Mouse (Mus musculus) G1E (cell line): Measurements from ENCODE around the gene Clmp.
"Not testable (repeated sequence)": the region's sequence is repeated elsewhere in the genome, so short reads cannot be mapped to it uniquely, and the experiment has no call there.

ENCODE experiments used
- CTCF ChIP-seq: IDR thresholded peaks from 2 replicates; pipeline ENCODE4 v1.5.1; 2012; ENCODE audit warnings: low read depth, low read length, inconsistent platforms, mixed read lengths
- GATA1 ChIP-seq: IDR thresholded peaks from 2 replicates; pipeline ENCODE4 v1.6.1; 2012; ENCODE audit warnings: borderline replicate concordance, low read length, inconsistent platforms, mixed read lengths
- POLR2AphosphoS5 ChIP-seq: IDR thresholded peaks from 2 replicates; pipeline ENCODE4 v1.6.1; 2012; ENCODE audit warnings: low read depth, low read length, inconsistent platforms; ENCODE audit not compliant: insufficient replicate concordance
- TAL1 ChIP-seq: conservative IDR thresholded peaks from 2 replicates; pipeline ENCODE4 v1.6.1; 2012; ENCODE audit warnings: low read depth, low read length, inconsistent platforms, mixed read lengths

- not testable (repeated sequence) for TF ChIP-seq CTCF, TAL1, GATA1, POLR2AphosphoS5
These were observed 101.1 kb downstream of the Clmp start for GRCm38 (mm10) chr9:40786820-40787219.
